Mouse (Mus musculus) embryonic fibroblast, embryonic 13.5 days (primary cell): ENCODE measurements at regions not wholly inside any gene's neighbourhood (a gene's known extent, or its start where the extent isn't known, plus 50 kb on each side); places are given as distances from the start of the nearest gene placed in this dataset.

Source experiments
- H3K27ac ChIP-seq: 2 replicates; pipeline ENCODE4 v1.5.1; 2012; ENCODE audit warnings: low read length, control low read depth, inconsistent platforms; ENCODE audit not compliant: insufficient read depth
- H3K4me1 ChIP-seq: 2 replicates; pipeline ENCODE4 v1.6.1; 2011; ENCODE audit warnings: low read length; ENCODE audit not compliant: control insufficient read depth, insufficient read depth
- H3K4me3 ChIP-seq: 2 replicates; pipeline ENCODE4 v1.5.1; 2011; ENCODE audit warnings: mild to moderate bottlenecking, control low read depth, low read length; ENCODE audit not compliant: insufficient read depth
- CTCF ChIP-seq: IDR thresholded peaks from 2 replicates; pipeline ENCODE4 v1.5.1; 2011; ENCODE audit warnings: mild to moderate bottlenecking, control low read depth, low read length, moderate library complexity, borderline replicate concordance; ENCODE audit not compliant: insufficient read depth
- POLR2A ChIP-seq: IDR thresholded peaks from 2 replicates; pipeline ENCODE4 v1.6.1; 2011; ENCODE audit warnings: low read depth, mild to moderate bottlenecking, control low read depth, low read length, moderate library complexity

- no peak overlapping the region for H3K4me3 ChIP-seq
These were observed 105.5 kb downstream of the Tmem17 start for GRCm38 (mm10) chr11:22617204-22617874.

GRCm38 (mm10) chr11:22620912-22621705 is 109.2 kb downstream of the Tmem17 start:
- no peak for TF ChIP-seq CTCF
- no peaks in the 10 kb centered on the region for H3K4me1 ChIP-seq
- no peak overlapping the region for H3K27ac ChIP-seq
- no peak overlapping the region for H3K4me3 ChIP-seq

More at GRCm38 (mm10) chr11:22617204-22617874, 105.5 kb downstream of the Tmem17 start:
- H3K4me1 ChIP-seq: no peaks in the 10 kb centered on the region
- TF ChIP-seq POLR2A (peak; percentile 45; the same call in 1 of the 2 replicates), CTCF (peak; percentile 96)
- no peak overlapping the region for H3K27ac ChIP-seq

DNA sequence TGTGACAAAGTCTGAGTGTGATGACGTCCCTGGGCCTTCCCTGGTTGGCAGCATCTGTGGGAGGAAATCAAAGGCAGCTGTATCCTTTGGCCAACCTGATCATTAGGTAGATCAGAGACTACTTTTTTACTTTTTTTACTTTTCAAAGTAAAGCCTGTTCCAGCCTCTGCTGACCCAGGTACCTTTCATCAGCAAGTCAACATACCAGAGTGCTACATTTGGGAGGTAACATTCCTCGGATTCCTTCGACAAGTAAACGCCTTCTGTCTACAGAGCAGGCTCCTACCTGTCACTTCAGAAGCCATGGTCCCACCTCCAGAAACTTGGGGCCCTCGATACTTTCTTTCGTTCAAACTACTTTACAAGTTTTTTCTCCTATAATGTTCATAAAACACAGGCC is 110.0 kb downstream of the Tmem17 start:
- no peaks in the 10 kb centered on the region for H3K4me1 ChIP-seq
- no peak overlapping the region for H3K4me3 ChIP-seq
- H3K27ac ChIP-seq: no peak overlapping the region
- TF ChIP-seq CTCF (no peak), POLR2A (no peak)

DNA sequence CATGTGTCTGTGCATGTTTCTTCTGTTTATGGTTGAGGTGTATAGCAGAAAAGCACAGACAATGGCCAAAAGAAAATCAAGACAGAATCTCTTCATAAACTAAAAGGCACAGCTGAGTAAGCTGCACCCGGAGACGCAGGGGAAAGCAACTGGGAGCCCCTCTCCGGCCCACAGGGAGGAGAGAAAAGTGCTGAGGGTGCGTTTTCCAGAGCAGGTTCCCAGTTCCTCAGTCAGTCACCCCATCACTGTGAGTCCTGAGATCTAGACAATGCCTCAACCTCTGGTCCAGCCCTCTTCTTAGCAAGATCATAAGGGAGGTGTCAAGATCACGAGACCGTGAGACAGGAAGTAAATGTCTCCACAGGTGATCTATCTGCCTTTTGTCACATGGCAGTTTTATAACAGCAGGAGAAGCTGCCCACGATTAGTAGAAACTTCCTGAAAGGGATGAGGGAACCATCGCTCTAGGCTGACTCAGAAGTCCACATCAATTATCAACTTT is 110.7 kb downstream of the Tmem17 start:
- TF ChIP-seq POLR2A (no peak), CTCF (no peak)
- Histone ChIP-seq H3K4me1 (no peaks in the 10 kb centered on the region), H3K4me3 (no peak overlapping the region), H3K27ac (no peak overlapping the region)

GRCm38 (mm10) chr11:22626407-22626806 is 114.5 kb downstream of the Tmem17 start:
- TF ChIP-seq CTCF: no peak
- no peak for TF ChIP-seq POLR2A
- no peak overlapping the region for H3K4me3 ChIP-seq
- 0 out of 2 replicates have a peak, but pooled peaks cover 2% of the 10 kb centered on the region for H3K4me1 ChIP-seq
- no peak overlapping the region for H3K27ac ChIP-seq

GRCm38 (mm10) chr11:22628497-22628896 is 116.6 kb downstream of the Tmem17 start:
- H3K4me3 ChIP-seq: no peak overlapping the region
- H3K27ac ChIP-seq: no peak overlapping the region
- peaks cover 14% of the 10 kb centered on the region for H3K4me1 ChIP-seq
- TF ChIP-seq POLR2A: no peak
- TF ChIP-seq CTCF: no peak

DNA sequence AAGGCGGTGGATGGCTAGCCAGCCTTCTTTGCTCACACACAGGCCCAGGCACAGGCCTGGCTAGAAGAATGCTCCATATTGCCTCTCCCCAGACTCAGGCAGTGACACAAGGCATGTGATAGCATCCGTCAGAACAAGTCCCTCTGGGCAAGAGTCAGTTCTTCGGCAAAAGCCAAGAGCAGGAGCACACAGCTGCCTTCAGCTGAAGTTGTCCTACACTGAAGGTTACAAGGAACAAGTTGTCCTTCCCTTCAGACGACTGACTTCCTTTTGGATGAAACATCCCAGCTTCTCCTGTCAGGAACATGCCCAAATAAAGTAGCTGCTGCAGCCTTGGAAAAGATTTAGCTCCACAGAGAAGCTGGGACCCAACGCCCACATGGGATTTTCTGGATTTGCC is 117.1 kb downstream of the Tmem17 start:
- Histone ChIP-seq H3K27ac (no peak overlapping the region), H3K4me3 (no peak overlapping the region), H3K4me1 (peaks cover 14% of the 10 kb centered on the region)
- TF ChIP-seq POLR2A (no peak), CTCF (no peak)

DNA sequence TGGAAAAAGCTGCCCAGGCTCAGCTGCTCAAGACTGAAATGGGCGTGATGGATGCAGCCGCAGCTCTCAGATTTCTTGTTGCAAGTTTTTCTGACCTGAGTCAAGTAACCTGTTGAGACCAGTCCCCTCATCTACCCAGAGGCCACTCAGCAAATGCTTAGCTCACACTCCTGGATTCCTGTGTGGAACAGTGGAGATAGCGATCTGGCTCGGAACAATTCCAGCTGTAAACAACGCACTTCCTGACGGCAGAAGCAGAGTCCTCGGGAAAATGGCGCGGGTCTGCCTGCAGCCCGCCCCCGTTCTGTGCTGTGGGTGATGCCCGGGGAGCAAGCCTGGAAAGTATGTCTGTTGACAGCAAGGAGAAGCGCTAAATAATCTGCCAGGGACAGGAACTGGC is 117.7 kb downstream of the Tmem17 start:
- H3K4me1 ChIP-seq: peaks cover 14% of the 10 kb centered on the region
- H3K4me3 ChIP-seq: no peak overlapping the region
- H3K27ac ChIP-seq: 0 out of 2 replicates have a peak overlapping the region, but pooled peaks have one; percentile 9
- TF ChIP-seq POLR2A (no peak), CTCF (no peak)

GRCm38 (mm10) chr11:22629991-22630390 is 118.1 kb downstream of the Tmem17 start:
- Histone ChIP-seq H3K4me1 (peaks cover 14% of the 10 kb centered on the region), H3K27ac (0 out of 2 replicates have a peak overlapping the region, but pooled peaks have one; percentile 9), H3K4me3 (no peak overlapping the region)
- TF ChIP-seq POLR2A: no peak

- Histone ChIP-seq H3K27ac (no peak overlapping the region), H3K4me1 (peaks cover 14% of the 10 kb centered on the region), H3K4me3 (no peak overlapping the region)
- no peak for TF ChIP-seq POLR2A
- TF ChIP-seq CTCF: no peak
These were observed 119.1 kb downstream of the Tmem17 start for GRCm38 (mm10) chr11:22630982-22631381.
